In the genomic region with DNA sequence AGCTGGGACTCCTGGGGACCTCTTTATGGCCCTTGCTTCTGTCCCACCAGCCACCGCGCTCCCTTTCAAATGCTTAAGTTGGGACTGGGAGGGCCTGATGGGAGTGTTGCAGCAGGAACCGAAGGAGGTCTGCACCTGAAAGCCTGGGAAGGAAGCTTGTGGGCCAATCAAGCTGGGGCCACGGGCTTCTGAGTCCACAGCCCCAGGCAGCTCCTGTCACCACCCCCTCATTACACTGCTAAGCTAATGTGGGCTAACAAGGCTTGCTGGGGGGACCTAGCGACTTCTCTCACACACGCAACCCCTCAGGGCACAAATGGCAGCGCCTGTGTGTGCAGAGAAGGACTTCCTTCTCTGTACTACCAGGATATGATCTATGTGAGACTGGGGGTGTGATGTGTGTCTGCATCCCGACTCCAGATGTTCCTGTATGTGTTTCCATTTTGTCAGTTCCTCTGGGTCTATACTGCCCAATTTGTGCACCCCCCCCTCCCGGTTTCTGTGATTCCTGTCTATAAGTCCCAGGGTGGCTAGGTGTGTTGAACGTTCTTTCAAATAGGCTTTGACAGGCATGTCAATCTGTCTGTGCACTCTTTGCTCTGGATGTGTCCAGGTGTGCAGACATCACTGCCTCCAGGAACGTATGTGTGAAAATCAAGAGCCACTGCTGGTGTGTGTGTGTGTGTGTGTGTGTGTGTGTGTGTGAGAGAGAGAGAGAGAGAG, we compare ENCODE assay signal across 8 mouse cellular contexts. TPM values are rescaled to one million over a fixed set of nuclear protein-coding genes. Genes with fewer than 3 reads are reported as not detected.
DNase-seq lines count a peak whose midpoint lies in the region; ATAC-seq lines count a peak whose summit lies in the region.

No protein-coding gene starts in this region.

- H3K4me1 ChIP-seq in kidney, embryonic 14.5 days (ENCODE audit: control insufficient read depth, insufficient read depth, low read length) = peaks cover 42% of the 10 kb centered on the region
- peaks cover 84% of the 10 kb centered on the region for H3K4me1 ChIP-seq in hindbrain, embryonic 15.5 days (replicated peaks)
- peaks cover 86% of the 10 kb centered on the region for H3K4me1 ChIP-seq in neural tube, embryonic 12.5 days

- H3K36me3 ChIP-seq in kidney, embryonic 14.5 days (ENCODE audit: control insufficient read depth, insufficient read depth, low read length) = no peaks in the 10 kb centered on the region
- no peaks in the 10 kb centered on the region for H3K36me3 ChIP-seq in hindbrain, embryonic 15.5 days
- H3K36me3 ChIP-seq in neural tube, embryonic 12.5 days = no peaks in the 10 kb centered on the region

- H3K9ac ChIP-seq in kidney, embryonic 14.5 days (ENCODE audit: low read depth, low read length) = no peak overlapping the region
- H3K9ac ChIP-seq in hindbrain, embryonic 15.5 days = peak overlapping the region; percentile 65; the same call in 1 of the 2 replicates
- H3K9ac ChIP-seq in neural tube, embryonic 12.5 days = peak overlapping the region; percentile 61

- ATAC-seq in kidney, embryonic 14.5 days (ENCODE audit: low FRiP score, low TSS enrichment) = no peak
- no peak for ATAC-seq in hindbrain, embryonic 15.5 days (ENCODE audit: low FRiP score, low read depth)
- ATAC-seq in neural tube, embryonic 12.5 days (ENCODE audit: low FRiP score, low read depth) = no peak
- ATAC-seq in activated CD4-positive, CD25-positive, alpha-beta regulatory T cell, adult 4 months = no peak

- H3K27me3 ChIP-seq in kidney, embryonic 14.5 days (ENCODE audit: control insufficient read depth, insufficient read depth, low read length) = peaks cover 70% of the 10 kb centered on the region
- 0 out of 2 replicates have a peak, but pooled peaks cover 3% of the 10 kb centered on the region for H3K27me3 ChIP-seq in hindbrain, embryonic 15.5 days
- peaks cover 57% of the 10 kb centered on the region for H3K27me3 ChIP-seq in neural tube, embryonic 12.5 days (replicated peaks)

- no peaks in the 10 kb centered on the region for H3K9me3 ChIP-seq in kidney, embryonic 14.5 days (ENCODE audit: control insufficient read depth, low read length)
- no peaks in the 10 kb centered on the region for H3K9me3 ChIP-seq in hindbrain, embryonic 15.5 days
- H3K9me3 ChIP-seq in neural tube, embryonic 12.5 days = no peaks in the 10 kb centered on the region

- no peak overlapping the region for H3K27ac ChIP-seq in kidney, embryonic 14.5 days (ENCODE audit: low read depth, low read length)
- H3K27ac ChIP-seq in hindbrain, embryonic 15.5 days (replicated peaks) = peak overlapping the region; percentile 99
- H3K27ac ChIP-seq in neural tube, embryonic 12.5 days = peak overlapping the region; percentile 89

- WGBS in kidney, embryonic 14.5 days = 3% methylated on average over 11 of the region's 11 CpGs
- 10% methylated on average over 11 of the region's 11 CpGs for WGBS in hindbrain, embryonic 15.5 days
- 4% methylated on average over 11 of the region's 11 CpGs for WGBS in neural tube, embryonic 12.5 days

- H3K4me3 ChIP-seq in kidney, embryonic 14.5 days (ENCODE audit: low read length) = peak overlapping the region; percentile 44; the same call in 1 of the 2 replicates
- peak overlapping the region; percentile 42 for H3K4me3 ChIP-seq in hindbrain, embryonic 15.5 days
- peak overlapping the region; percentile 39 for H3K4me3 ChIP-seq in neural tube, embryonic 12.5 days

- H3K4me2 ChIP-seq in kidney, embryonic 14.5 days (replicated peaks; ENCODE audit: low read depth, low read length) = peak overlapping the region; percentile 83
- H3K4me2 ChIP-seq in hindbrain, embryonic 15.5 days = peak overlapping the region; percentile 97
- peak overlapping the region; percentile 76 for H3K4me2 ChIP-seq in neural tube, embryonic 12.5 days (replicated peaks)

- no peak for DNase-seq in kidney, postnatal 25 days
- DNase-seq in embryo, embryonic 10 days (ENCODE audit: low spot score) = peak; percentile 28
- DNase-seq in spleen, postnatal 14 days (ENCODE audit: low spot score in 2 of 2) = no peak
- DNase-seq in adrenal gland, adult (ENCODE audit: inconsistent age in 2 of 2, low spot score in 1 of 2) = no peak

RNA-seq across cellular contexts. Expression of a gene that starts 3.7 kb away (rescaled TPM):
- polyA plus RNA-seq in kidney, embryonic 14.5 days (2014; fragmentation: Nextera tagmentation; extraction: Ambion mirVana) = 27.1 and 32.7 TPM in 2 replicates
- 20.7 and 24.4 TPM in 2 replicates for polyA plus RNA-seq in hindbrain, embryonic 15.5 days (2015; fragmentation: Nextera tagmentation; extraction: Ambion mirVana)
- 7.3 and 7.6 TPM in 2 replicates for polyA plus RNA-seq in neural tube, embryonic 12.5 days (2016; fragmentation: Nextera tagmentation; extraction: Ambion mirVana)
- not detected for polyA plus RNA-seq in activated CD4-positive, CD25-positive, alpha-beta regulatory T cell, adult 4 months (2017; shearing (Covaris generic))

RNA-seq across cellular contexts. Expression of a gene that starts 9.6 kb away (rescaled TPM):
- 0.39 and 0.50 TPM in 2 replicates for polyA plus RNA-seq in kidney, embryonic 14.5 days (2014; fragmentation: Nextera tagmentation; extraction: Ambion mirVana)
- polyA plus RNA-seq in hindbrain, embryonic 15.5 days (2015; fragmentation: Nextera tagmentation; extraction: Ambion mirVana) = 2.5 and 2.9 TPM in 2 replicates
- 4.3 and 5.8 TPM in 2 replicates for polyA plus RNA-seq in neural tube, embryonic 12.5 days (2016; fragmentation: Nextera tagmentation; extraction: Ambion mirVana)
- under 1 TPM in 1 of 2 experiments, not detected in 1; 0.92 TPM for polyA plus RNA-seq in activated CD4-positive, CD25-positive, alpha-beta regulatory T cell, adult 4 months (2017; shearing (Covaris generic))

RNA-seq across cellular contexts. Expression of a gene that starts 11.2 kb away (rescaled TPM):
- 68.9 and 99.8 TPM in 2 replicates for polyA plus RNA-seq in kidney, embryonic 14.5 days (2014; fragmentation: Nextera tagmentation; extraction: Ambion mirVana)
- 56.2 and 64.8 TPM in 2 replicates for polyA plus RNA-seq in hindbrain, embryonic 15.5 days (2015; fragmentation: Nextera tagmentation; extraction: Ambion mirVana)
- polyA plus RNA-seq in neural tube, embryonic 12.5 days (2016; fragmentation: Nextera tagmentation; extraction: Ambion mirVana) = 74.2 and 76.9 TPM in 2 replicates
- 10 to 100 TPM; 34.2 to 50.7 TPM for polyA plus RNA-seq in activated CD4-positive, CD25-positive, alpha-beta regulatory T cell, adult 4 months (2017; shearing (Covaris generic))

RNA-seq across cellular contexts. Expression of a gene that starts 23.3 kb away (rescaled TPM):
- polyA plus RNA-seq in kidney, embryonic 14.5 days (2014; fragmentation: Nextera tagmentation; extraction: Ambion mirVana) = 0.49 and 1.2 TPM in 2 replicates
- 161 and 194 TPM in 2 replicates for polyA plus RNA-seq in hindbrain, embryonic 15.5 days (2015; fragmentation: Nextera tagmentation; extraction: Ambion mirVana)
- polyA plus RNA-seq in neural tube, embryonic 12.5 days (2016; fragmentation: Nextera tagmentation; extraction: Ambion mirVana) = 112 and 125 TPM in 2 replicates
- not detected for polyA plus RNA-seq in activated CD4-positive, CD25-positive, alpha-beta regulatory T cell, adult 4 months (2017; shearing (Covaris generic))
